Mouse (Mus musculus) G1E (cell line): ENCODE results near the gene Timm17b.

Experiments
- CTCF ChIP-seq: IDR thresholded peaks from 2 replicates; pipeline ENCODE4 v1.5.1; 2012; ENCODE audit warnings: low read depth, low read length, inconsistent platforms, mixed read lengths
- GATA1 ChIP-seq: IDR thresholded peaks from 2 replicates; pipeline ENCODE4 v1.6.1; 2012; ENCODE audit warnings: borderline replicate concordance, low read length, inconsistent platforms, mixed read lengths
- TAL1 ChIP-seq: conservative IDR thresholded peaks from 2 replicates; pipeline ENCODE4 v1.6.1; 2012; ENCODE audit warnings: low read depth, low read length, inconsistent platforms, mixed read lengths

- TF ChIP-seq CTCF, result no peak
- no peak for TF ChIP-seq GATA1
- TF ChIP-seq TAL1, result no peak
These were observed 22.9 kb downstream of the Timm17b start for GRCm38 (mm10) chrX:7922032-7922431.
